Mouse (Mus musculus): ENCODE results near the gene Wdhd1. TPM values are rescaled to one million over a fixed set of nuclear protein-coding genes. Genes with fewer than 3 reads are reported as not detected.
"Not testable (repeated sequence)": the region's sequence is repeated elsewhere in the genome, so short reads cannot be mapped to it uniquely, and the experiment has no call there.

Gene Wdhd1
- 1 to 10 TPM in 1 of 4 experiments, under 1 TPM in 3; 0.10 to 1.0 (median 0.49) TPM for total RNA-seq (2022)

- peak; percentile 85 to 90 for DNase-seq (ENCODE audit: low spot score in 2 of 2)
Observed at GRCm38 (mm10) chr14:47276637-47277393, at the start of gene Wdhd1, which contains the start of gene Socs4. Gene Wdhd1, minus strand, starts transcription at chr14:47276857. Gene Socs4, plus strand, starts transcription at chr14:47276931.

DNA sequence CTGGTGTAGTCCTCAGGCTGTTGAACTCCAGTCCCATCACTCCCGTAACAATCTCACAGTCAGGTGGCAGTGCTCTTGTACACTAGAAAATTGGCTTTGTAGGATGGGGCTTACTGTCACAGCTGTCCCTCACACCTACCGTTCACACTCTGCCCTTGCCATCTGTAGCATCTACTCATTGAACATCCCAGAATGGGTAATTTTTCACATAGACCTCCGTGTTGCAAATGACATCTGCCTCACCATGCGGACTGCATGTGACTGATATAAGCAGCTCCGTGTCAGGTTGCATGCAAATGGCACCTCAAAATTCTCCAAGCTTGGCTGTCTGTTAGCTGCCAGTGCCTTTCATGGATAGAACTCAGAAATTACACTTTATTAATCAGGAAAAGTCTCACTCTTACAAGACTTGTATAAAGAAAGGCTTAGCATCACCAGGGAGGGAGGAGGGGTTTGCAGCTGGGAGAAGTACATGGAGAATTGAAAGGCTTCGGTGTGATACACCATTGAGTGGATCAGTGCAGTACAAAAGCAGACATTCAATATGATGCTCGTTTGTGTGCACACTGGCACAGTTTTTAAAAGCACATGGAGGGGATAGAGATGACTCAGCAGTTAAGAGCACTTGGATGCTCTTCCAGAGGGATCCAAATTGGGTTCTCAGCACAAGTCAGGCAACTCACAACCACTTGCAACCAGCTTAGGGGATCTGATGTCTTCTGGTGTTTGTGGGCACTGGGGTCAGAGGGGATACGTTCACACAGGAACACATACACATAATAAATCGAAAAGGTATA, 49.5 kb upstream of the Wdhd1 start:
- DNase-seq (ENCODE audit: low spot score in 2 of 2), result no peak

DNA sequence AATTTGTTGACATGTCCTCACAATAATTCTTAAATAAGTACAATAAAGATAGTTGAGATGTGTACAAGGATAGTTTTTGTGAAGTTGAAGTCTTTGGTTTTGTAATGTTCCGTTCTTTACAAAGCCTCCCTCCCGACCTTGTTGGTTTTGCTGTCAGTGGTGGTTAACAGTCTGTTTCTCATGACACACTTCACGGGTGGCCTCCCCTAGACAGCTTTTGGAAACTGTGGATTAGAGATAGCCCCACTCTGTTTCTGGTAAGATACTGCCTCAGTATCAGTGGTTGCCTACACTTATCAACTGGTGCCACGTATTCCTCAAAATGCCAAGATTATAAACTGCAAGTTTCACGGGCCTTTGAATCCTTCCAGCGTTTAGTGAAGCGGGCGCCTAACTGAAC, 44.9 kb upstream of the Wdhd1 start:
- DNase-seq (ENCODE audit: low spot score in 2 of 2), result not testable (repeated sequence)

DNA sequence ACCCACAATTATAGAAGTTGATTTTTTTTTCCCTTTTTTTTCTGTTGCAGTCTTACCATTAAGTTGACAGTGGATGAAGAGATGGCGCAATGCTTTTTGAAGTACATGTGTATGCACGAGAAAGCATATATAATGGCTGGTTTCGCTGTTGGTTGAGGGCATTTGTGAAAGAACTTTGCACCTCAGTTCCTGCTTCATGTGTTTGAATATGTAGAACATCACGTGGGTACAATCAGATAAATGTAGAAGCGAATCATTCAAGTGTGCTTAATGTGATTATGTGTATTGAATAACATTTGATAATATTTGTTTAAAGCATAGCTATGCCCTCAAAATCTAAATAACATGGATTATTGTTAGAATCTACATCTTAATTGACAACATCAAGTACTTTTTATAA, 42.7 kb upstream of the Wdhd1 start:
- no peak for DNase-seq (ENCODE audit: low spot score in 2 of 2)

GRCm38 (mm10) chr14:47310342-47311181, 33.9 kb upstream of the Wdhd1 start:
- no peak for DNase-seq (ENCODE audit: low spot score in 2 of 2)

GRCm38 (mm10) chr14:47309061-47309460, 32.4 kb upstream of the Wdhd1 start:
- DNase-seq (ENCODE audit: low spot score in 2 of 2), result no peak

GRCm38 (mm10) chr14:47307669-47308068, 31.0 kb upstream of the Wdhd1 start:
- no peak for DNase-seq (ENCODE audit: low spot score in 2 of 2)

- no peak for DNase-seq (ENCODE audit: low spot score in 2 of 2)
Observed at GRCm38 (mm10) chr14:47305933-47306332, 29.3 kb upstream of the Wdhd1 start.

GRCm38 (mm10) chr14:47304814-47305405, 28.3 kb upstream of the Wdhd1 start:
- no peak for DNase-seq (ENCODE audit: low spot score in 2 of 2)

DNA sequence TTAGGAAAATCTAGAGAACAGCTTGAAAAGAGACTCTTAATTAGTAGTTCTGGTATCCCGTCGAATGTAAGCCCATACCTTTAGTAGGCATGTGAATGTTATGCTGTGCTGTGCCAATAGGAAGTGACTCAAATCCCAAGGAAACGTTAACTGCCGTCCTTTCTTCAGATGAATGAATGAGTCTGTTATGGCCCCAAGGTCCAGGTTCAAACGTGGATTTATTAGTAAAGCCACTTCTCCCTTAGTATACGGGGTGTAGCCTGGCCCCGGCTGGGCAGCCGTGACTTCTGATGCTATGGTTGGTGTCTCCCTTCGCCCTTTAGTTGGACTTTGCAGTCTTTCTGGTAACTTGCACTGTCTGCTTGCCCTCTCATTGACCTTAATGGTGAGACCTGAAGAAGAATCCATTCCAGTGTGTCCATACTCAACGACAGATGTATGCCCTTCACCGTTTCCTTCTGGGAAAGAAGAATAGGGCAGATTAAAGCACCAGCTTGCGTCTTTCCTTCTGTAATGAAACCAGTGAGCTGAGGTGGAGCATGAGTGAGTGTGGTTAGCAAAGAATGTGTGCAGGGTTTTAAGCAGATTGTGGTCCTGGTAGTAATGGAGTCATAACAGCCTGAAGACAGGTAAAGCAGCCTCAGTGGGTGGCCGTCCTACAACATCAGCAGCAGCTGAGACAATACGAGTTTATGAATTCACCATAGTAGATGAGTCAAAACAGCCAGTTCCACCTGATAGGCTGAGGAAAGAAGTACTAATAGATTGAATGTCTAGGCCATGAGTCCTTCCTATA, 26.4 kb upstream of the Wdhd1 start:
- no peak for DNase-seq (ENCODE audit: low spot score in 2 of 2)

- DNase-seq (ENCODE audit: low spot score in 2 of 2), result no peak
Observed at GRCm38 (mm10) chr14:47298819-47299261, 22.2 kb upstream of the Wdhd1 start.

DNA sequence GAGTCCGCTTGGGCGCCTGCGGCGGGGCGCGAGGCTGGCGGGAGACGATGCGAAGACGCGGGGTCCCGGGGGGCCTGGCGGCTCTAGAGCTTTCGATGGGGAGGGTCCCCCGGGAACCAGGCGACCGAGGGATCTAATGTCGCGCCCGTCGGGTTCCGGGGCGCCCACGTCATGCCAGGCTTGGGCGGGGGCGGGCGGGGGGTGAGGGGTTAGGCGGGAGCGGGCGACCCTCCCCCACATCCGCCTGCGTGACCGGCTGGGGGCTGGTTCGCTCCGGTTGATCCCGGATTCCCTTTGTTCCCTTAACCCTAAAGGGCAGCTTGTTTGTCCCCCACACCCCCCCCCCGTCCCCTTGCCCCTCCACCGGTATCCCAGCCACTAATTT, 21.7 kb upstream of the Wdhd1 start:
- DNase-seq (ENCODE audit: low spot score in 2 of 2), result no peak

DNA sequence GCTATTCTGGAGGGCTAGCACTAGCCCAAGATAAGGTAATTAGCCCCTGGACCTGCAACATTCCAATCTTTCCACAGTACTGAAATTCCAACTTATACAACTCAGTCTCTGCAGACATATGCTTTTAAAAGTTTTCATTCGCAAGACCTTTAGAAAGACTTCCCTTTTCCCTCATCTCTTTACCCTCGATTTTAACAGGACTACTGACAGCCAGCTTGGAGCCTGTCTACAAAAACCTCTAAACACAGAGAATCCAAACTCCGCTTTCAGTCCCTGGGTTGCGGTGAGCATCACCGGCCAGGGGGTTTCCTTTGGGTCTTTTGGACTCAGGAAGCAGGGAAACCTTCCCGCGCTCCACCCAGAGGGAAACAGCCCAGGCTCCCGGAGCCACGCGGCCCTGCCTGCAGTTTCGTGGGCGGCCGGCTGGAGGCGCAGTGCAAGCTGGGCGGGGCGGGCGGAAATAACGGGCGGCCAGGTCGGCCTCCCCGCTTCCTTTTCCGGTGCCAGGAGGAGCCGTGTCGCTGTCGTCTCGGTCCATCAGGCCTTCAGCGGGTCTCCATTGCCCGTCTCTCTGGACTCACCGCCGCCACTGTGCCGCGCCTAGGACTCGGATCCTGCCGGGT, 21.2 kb upstream of the Wdhd1 start, which contains the start of gene Mapk1ip1l:
TSS of gene Mapk1ip1l (plus strand) at position 482 of the 623 bp plus-strand sequence.
- DNase-seq (ENCODE audit: low spot score in 2 of 2), result peak; percentile 80

- no peak for DNase-seq (ENCODE audit: low spot score in 2 of 2)
Observed at GRCm38 (mm10) chr14:47296232-47296631, 19.6 kb upstream of the Wdhd1 start.

DNA sequence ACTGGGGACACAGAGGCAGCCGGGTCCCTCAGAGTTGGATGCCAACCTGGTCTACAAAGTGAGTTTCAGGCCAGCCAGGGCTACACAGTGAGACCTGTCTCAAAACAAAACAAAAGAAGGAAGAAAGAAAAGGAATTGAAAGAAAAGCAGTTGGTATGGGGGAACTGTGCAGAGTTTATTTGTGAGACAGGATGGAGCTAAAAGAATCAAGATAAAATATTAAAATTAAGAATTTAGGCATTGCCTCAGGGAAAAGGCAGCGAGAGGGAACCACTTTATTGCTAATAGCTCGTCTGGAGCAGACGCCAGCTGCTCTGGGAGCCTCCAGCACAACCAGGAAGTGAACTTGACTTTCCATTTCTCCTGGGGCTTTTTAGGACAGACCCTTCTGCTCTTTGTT, 17.5 kb upstream of the Wdhd1 start:
- no peak for DNase-seq (ENCODE audit: low spot score in 2 of 2)

DNA sequence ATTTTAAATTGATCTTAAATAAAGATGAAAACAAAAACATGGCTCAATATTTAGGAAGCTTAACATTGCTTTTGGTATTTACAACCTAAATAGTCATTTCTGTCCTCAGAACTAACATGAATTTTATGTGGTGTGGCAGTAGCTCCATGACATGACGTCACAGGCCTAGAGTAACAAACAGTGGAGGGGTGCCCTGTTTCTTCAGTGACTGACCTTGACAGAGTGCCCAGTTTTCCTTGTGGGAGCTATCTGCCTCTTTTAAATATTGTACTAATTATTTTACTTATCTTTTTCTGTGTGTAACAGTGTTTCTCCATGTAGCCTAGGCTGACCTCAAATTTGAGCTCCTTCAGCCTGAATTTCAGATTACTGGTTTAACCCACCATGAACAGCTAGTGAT, 15.1 kb upstream of the Wdhd1 start:
- DNase-seq (ENCODE audit: low spot score in 2 of 2), result no peak

DNA sequence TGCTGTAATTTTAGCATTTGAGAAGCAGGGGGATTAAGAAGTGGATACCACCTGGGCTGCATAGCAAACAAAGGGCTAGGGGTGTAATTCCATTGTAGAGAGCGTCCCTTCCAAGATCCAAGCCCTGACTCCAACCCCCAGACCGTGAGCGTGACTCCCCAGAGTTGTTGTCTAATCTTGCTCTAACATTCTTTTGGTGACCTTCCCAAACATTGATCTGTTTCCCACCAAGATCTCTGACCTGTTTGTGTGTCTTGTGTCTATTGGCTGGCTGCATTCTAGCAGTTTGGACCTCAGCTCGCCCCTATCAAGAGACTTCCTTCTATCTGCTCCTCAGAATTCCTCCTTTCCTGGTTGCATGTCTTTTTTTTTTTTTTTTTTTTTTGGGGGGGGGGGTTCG, 10.4 kb upstream of the Wdhd1 start:
- DNase-seq (ENCODE audit: low spot score in 2 of 2), result no peak

DNA sequence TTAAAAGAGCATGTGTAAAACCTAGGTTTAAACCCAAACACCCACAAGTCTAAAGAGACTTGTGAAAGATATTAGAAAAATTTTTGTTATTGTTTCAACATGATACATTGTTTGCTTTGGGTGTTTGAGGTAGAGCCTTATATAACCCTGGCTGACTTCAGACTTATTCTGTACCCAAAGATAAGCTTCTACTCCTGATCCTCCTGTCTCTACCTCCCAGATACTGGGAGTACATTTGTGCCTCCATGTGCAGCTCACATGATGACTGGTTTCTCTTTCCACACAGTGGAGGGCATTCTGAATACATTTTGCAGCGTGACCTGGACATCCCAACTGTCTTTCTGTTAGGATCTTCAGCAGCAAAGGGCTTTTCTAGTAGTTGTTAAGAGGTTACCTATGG, 9.6 kb upstream of the Wdhd1 start:
- DNase-seq (ENCODE audit: low spot score in 2 of 2), result no peak

GRCm38 (mm10) chr14:47285271-47285670, 8.6 kb upstream of the Wdhd1 start:
- DNase-seq (ENCODE audit: low spot score in 2 of 2), result no peak

DNA sequence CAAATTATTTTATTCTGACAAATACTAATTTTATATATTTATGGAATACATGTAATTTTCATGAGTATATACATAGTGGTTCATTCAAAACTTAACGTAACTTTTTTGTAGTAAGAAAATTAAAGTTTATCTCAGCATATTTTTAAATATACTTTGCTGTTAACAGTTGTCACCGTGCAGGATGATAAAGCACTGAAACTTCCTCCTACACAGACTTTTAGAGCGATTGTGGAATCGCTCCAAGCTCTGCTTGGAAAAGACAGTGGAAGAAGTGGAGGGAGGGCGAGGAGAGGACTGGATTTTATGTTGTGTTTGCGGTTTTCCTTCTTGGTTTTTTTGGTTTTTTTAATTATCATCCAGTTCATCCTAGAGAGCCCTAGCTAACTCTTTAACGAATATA, 6.9 kb upstream of the Wdhd1 start:
- DNase-seq (ENCODE audit: low spot score in 2 of 2), result no peak
